ENCODE assay signal across 8 mouse cellular contexts in the genomic region with DNA sequence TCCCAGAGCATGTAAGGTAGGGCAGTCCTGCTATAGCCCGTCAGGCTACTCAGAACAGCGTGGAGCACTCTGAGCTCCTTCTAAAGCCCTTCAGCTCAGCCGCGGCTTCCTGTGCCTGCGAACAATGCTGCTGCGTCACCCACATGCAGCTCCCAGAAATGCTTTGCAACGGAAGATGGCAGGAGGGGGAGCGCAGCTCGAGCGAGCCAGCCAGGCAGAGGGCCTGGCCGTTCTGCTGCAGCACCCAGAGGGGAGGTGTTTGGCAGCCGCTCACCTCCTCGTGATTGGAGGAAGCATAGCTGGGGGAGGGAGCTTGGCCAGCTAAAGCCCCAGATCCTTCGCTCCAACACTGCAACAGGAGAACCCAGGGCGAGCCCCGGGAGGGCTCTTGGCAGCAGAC. TPM values are rescaled to one million over a fixed set of nuclear protein-coding genes. Genes with fewer than 3 reads are reported as not detected.
DNase-seq lines count a peak whose midpoint lies in the region; ATAC-seq lines count a peak whose summit lies in the region.

No protein-coding gene starts in this region.

- peaks cover 2% of the 10 kb centered on the region; the same call in 1 of the 2 replicates for H3K4me1 ChIP-seq in hindbrain, embryonic 11.5 days (replicated peaks; ENCODE audit: control insufficient read depth, insufficient read depth, low read length)

- DNase-seq in Muller cell, postnatal 12 days (ENCODE audit: inconsistent ontology term): peak; percentile 96
- DNase-seq in cerebellum, adult 9-11 months: peak; percentile 97
- peak; percentile 92 to 95 for DNase-seq in frontal cortex, adult 2 months (ENCODE audit: extremely low spot score in 1 of 2, low spot score in 1 of 2)
- DNase-seq in hindbrain, embryonic 11.5 days (ENCODE audit: low spot score): peak; percentile 87
- DNase-seq in layer of hippocampus, postnatal 10 days (ENCODE audit: low spot score in 2 of 2): peak; percentile 92
- peak; percentile 98 for DNase-seq in lung, postnatal 10 days
- DNase-seq in ovary, postnatal 36 days (ENCODE audit: low spot score): peak; percentile 93
- DNase-seq in thymus, postnatal 25 days: peak; percentile 90

- H3K36me3 ChIP-seq in hindbrain, embryonic 11.5 days (ENCODE audit: control insufficient read depth, insufficient read depth, low read length): peaks cover 2% of the 10 kb centered on the region; the same call in 1 of the 2 replicates

- H3K9me3 ChIP-seq in hindbrain, embryonic 11.5 days (ENCODE audit: control insufficient read depth, low read length): no peaks in the 10 kb centered on the region

- peak overlapping the region; percentile 62 for H3K4me3 ChIP-seq in hindbrain, embryonic 11.5 days (ENCODE audit: low read depth, low read length)

- no peaks in the 10 kb centered on the region for H3K27me3 ChIP-seq in hindbrain, embryonic 11.5 days (ENCODE audit: control insufficient read depth, insufficient read depth, low read length)

- peak; percentile 99 for ATAC-seq in hindbrain, embryonic 11.5 days (ENCODE audit: low FRiP score)

- H3K27ac ChIP-seq in hindbrain, embryonic 11.5 days (ENCODE audit: low read depth, low read length): peak overlapping the region; percentile 79

- 0% methylated on average over 16 of the region's 16 CpGs for WGBS in hindbrain, embryonic 11.5 days

- H3K9ac ChIP-seq in hindbrain, embryonic 11.5 days (ENCODE audit: low read depth, low read length): peak overlapping the region; percentile 70

- peak overlapping the region; percentile 61 for H3K4me2 ChIP-seq in hindbrain, embryonic 11.5 days (replicated peaks; ENCODE audit: low read depth, low read length)

RNA-seq across cellular contexts. Expression of gene Grk2, which starts 27.8 kb away (rescaled TPM):
- polyA plus RNA-seq in frontal cortex, adult 2 months (2012; rRNA removed): 183 and 199 TPM in 2 replicates
- 12.5 and 13.9 TPM in 2 replicates for polyA plus RNA-seq in hindbrain, embryonic 11.5 days (2014; fragmentation: Nextera tagmentation; extraction: Ambion mirVana)
- 100 to 1,000 TPM; 141 to 147 TPM for total RNA-seq in layer of hippocampus, postnatal 10 days (2021)

RNA-seq across cellular contexts. Expression of gene Ankrd13d, which starts 50.9 kb away (rescaled TPM):
- polyA plus RNA-seq in frontal cortex, adult 2 months (2012; rRNA removed): 73.1 and 77.0 TPM in 2 replicates
- 8.6 and 11.0 TPM in 2 replicates for polyA plus RNA-seq in hindbrain, embryonic 11.5 days (2014; fragmentation: Nextera tagmentation; extraction: Ambion mirVana)
- 10 to 100 TPM; 76.3 to 89.4 TPM for total RNA-seq in layer of hippocampus, postnatal 10 days (2021)

Comparison
In these comparisons a context has a peak if more than half of its experiments do, and no peak if none do; other contexts are left out.
1. Peak in every context shown above with its lines: DNase-seq, ATAC-seq, H3K4me3 ChIP-seq and H3K27ac ChIP-seq.
2. RNA of gene Grk2, which starts 27.8 kb away (polyA plus RNA-seq): 183 to 199 TPM in frontal cortex, adult 2 months; 12.5 to 13.9 TPM in hindbrain, embryonic 11.5 days; every median in the first group is over 10 times any median in the second.